Mouse (Mus musculus) kidney, postnatal 0 days (tissue): ENCODE results near the gene Arid3b. TPM values are rescaled to one million over a fixed set of nuclear protein-coding genes. Genes with fewer than 3 reads are reported as not detected.

Experiments
- ATAC-seq: fragments of 200-750 bp; cut with Nextera tagmentation; replicated peaks from 2 replicates; pipeline ENCODE4 v1.8.0; 2017; ENCODE audit warnings: low read depth, moderate number of reproducible peaks, moderate TSS enrichment, moderate library complexity; ENCODE audit not compliant: low FRiP score
- DNase-seq: peaks from one replicate; pipeline ENCODE4 v3.0.0-alpha.2; 2016; ENCODE audit warnings: low spot score
- H3K27ac ChIP-seq: fragments of 300-500 bp; sonication (generic); 2 replicates; pipeline ENCODE4 v1.5.1; 2014; ENCODE audit warnings: mild to moderate bottlenecking
- H3K27me3 ChIP-seq: fragments of 300-500 bp; sonication (generic); 2 replicates; pipeline ENCODE4 v1.6.1; 2014; ENCODE audit warnings: low read length, mixed read lengths; ENCODE audit not compliant: insufficient read depth
- H3K36me3 ChIP-seq: fragments of 300-500 bp; sonication (generic); 2 replicates; pipeline ENCODE4 v1.6.1; 2014; ENCODE audit warnings: low read length, mixed read lengths; ENCODE audit not compliant: insufficient read depth
- H3K4me1 ChIP-seq: fragments of 300-500 bp; sonication (generic); replicated peaks from 2 replicates; pipeline ENCODE4 v1.6.1; 2014; ENCODE audit warnings: antibody characterized with exemption, low read length, mixed read lengths; ENCODE audit not compliant: insufficient read depth
- H3K4me2 ChIP-seq: fragments of 300-500 bp; sonication (generic); 2 replicates; pipeline ENCODE4 v1.6.1; 2014; ENCODE audit warnings: mild to moderate bottlenecking, low read length, moderate library complexity, mixed read lengths
- H3K4me3 ChIP-seq: fragments of 300-500 bp; sonication (generic); replicated peaks from 2 replicates; pipeline ENCODE4 v1.5.1; 2014; ENCODE audit warnings: low read depth, low read length
- H3K9ac ChIP-seq: fragments of 300-500 bp; sonication (generic); 2 replicates; pipeline ENCODE4 v1.6.1; 2014; ENCODE audit warnings: low read depth, low read length
- H3K9me3 ChIP-seq: fragments of 300-500 bp; sonication (generic); replicated peaks from 2 replicates; pipeline ENCODE4 v1.6.1; 2016; ENCODE audit warnings: low read length, inconsistent platforms, mixed read lengths
- CTCF ChIP-seq: IDR thresholded peaks from 2 replicates; pipeline ENCODE4 v1.5.1; 2016; ENCODE audit warnings: antibody characterized with exemption, low read depth, mild to moderate bottlenecking, moderate library complexity
- WGBS: fragments of 180-500 bp; shearing (Covaris S2); extraction: QIAGEN DNeasy Blood & Tissue Kit; methylation state at CpG from one replicate; pipeline ENCODE4 v1.1.7; 2014; 5-methylcytosine and 5-hydroxymethylcytosine counted together
- polyA plus RNA-seq: library from polyadenylated mRNA; unstranded; fragments of >200 nt; fragmentation: Nextera tagmentation; extraction: Ambion mirVana; gene quantifications from 2 replicates; pipeline ENCODE4 v1.2.1, GENCODE M21; 2015

The Arid3b gene
- polyA plus RNA-seq, 1 experiment from 2014 or later: 4.0 TPM

GRCm38 (mm10) chr9:57856456-57856855, 19.9 kb upstream of the Arid3b start:
- Histone ChIP-seq H3K4me3 (no peak overlapping the region), H3K9me3 (no peaks in the 10 kb centered on the region), H3K9ac (no peak overlapping the region), H3K4me2 (no peak overlapping the region), H3K36me3 (no peaks in the 10 kb centered on the region), H3K27ac (no peak overlapping the region), H3K4me1 (no peaks in the 10 kb centered on the region), H3K27me3 (no peaks in the 10 kb centered on the region)
- WGBS: 74% methylated on average over 2 of the region's 2 CpGs
- TF ChIP-seq CTCF: no peak
- ATAC-seq (no peak), DNase-seq (no peak)

- no peak overlapping the region for H3K27ac ChIP-seq
- H3K9ac ChIP-seq: no peak overlapping the region
- no peak overlapping the region for H3K4me3 ChIP-seq
- no peak for ATAC-seq
- H3K27me3 ChIP-seq: no peaks in the 10 kb centered on the region
- H3K9me3 ChIP-seq: no peaks in the 10 kb centered on the region
- no peak overlapping the region for H3K4me2 ChIP-seq
- no peak for TF ChIP-seq CTCF
- no peaks in the 10 kb centered on the region for H3K4me1 ChIP-seq
- H3K36me3 ChIP-seq: no peaks in the 10 kb centered on the region
- DNase-seq: no peak
Observed at GRCm38 (mm10) chr9:57854280-57854679, 17.7 kb upstream of the Arid3b start.

GRCm38 (mm10) chr9:57839032-57839431, 2.4 kb upstream of the Arid3b start:
- no peak overlapping the region for H3K4me2 ChIP-seq
- no peaks in the 10 kb centered on the region for H3K36me3 ChIP-seq
- ATAC-seq (no peak), DNase-seq (no peak)
- no peak for TF ChIP-seq CTCF
- H3K9me3 ChIP-seq: no peaks in the 10 kb centered on the region
- no peak overlapping the region for H3K4me3 ChIP-seq
- no peaks in the 10 kb centered on the region for H3K4me1 ChIP-seq
- H3K27ac ChIP-seq: no peak overlapping the region
- 83% methylated on average over 2 of the region's 2 CpGs for WGBS
- H3K27me3 ChIP-seq: no peaks in the 10 kb centered on the region
- H3K9ac ChIP-seq: no peak overlapping the region

GRCm38 (mm10) chr9:57835841-57836514, 615 bp downstream of the Arid3b start:
- peaks cover 6% of the 10 kb centered on the region; the same call in 1 of the 2 replicates for H3K4me1 ChIP-seq
- H3K27ac ChIP-seq: peak overlapping the region; percentile 61; the same call in 1 of the 2 replicates
- no peaks in the 10 kb centered on the region for H3K36me3 ChIP-seq
- peak; percentile 37 for DNase-seq
- no peak for ATAC-seq
- H3K4me3 ChIP-seq: peak overlapping the region; percentile 77
- H3K4me2 ChIP-seq: peak overlapping the region; percentile 84
- no peaks in the 10 kb centered on the region for H3K9me3 ChIP-seq
- H3K27me3 ChIP-seq: no peaks in the 10 kb centered on the region
- H3K9ac ChIP-seq: peak overlapping the region; percentile 59
- under 1% methylated on average over 22 of the region's 22 CpGs for WGBS
- no peak for TF ChIP-seq CTCF

GRCm38 (mm10) chr9:57834629-57835417, 1.8 kb downstream of the Arid3b start:
- Histone ChIP-seq H3K27ac (no peak overlapping the region), H3K9ac (no peak overlapping the region), H3K9me3 (no peaks in the 10 kb centered on the region), H3K4me1 (peaks cover 11% of the 10 kb centered on the region; the same call in 1 of the 2 replicates), H3K27me3 (no peaks in the 10 kb centered on the region), H3K4me3 (no peak overlapping the region), H3K4me2 (peak overlapping the region; percentile 84; the same call in 1 of the 2 replicates), H3K36me3 (no peaks in the 10 kb centered on the region)
- peak; percentile 66 for DNase-seq
- no peak for TF ChIP-seq CTCF
- no peak for ATAC-seq
- WGBS: 25% methylated on average over 11 of the region's 11 CpGs

- Histone ChIP-seq H3K27me3 (no peaks in the 10 kb centered on the region), H3K4me3 (no peak overlapping the region), H3K4me2 (no peak overlapping the region), H3K36me3 (no peaks in the 10 kb centered on the region), H3K9me3 (no peaks in the 10 kb centered on the region), H3K4me1 (peaks cover 11% of the 10 kb centered on the region; the same call in 1 of the 2 replicates), H3K9ac (no peak overlapping the region), H3K27ac (no peak overlapping the region)
- TF ChIP-seq CTCF: no peak
- ATAC-seq (no peak), DNase-seq (no peak)
- 53% methylated on average over 9 of the region's 9 CpGs for WGBS
Observed at GRCm38 (mm10) chr9:57833762-57834471, 2.7 kb downstream of the Arid3b start.
